Mouse (Mus musculus) cerebellum, adult 2 months (tissue): ENCODE measurements at regions not wholly inside any gene's neighbourhood (a gene's known extent, or its start where the extent isn't known, plus 50 kb on each side); places are given as distances from the start of the nearest gene placed in this dataset.

ENCODE experiments used
- DNase-seq, 2 experiments: peaks; one replicate each; pipeline ENCODE4 v3.0.0; 2021
- H3K27ac ChIP-seq: fragments of 200-500 bp; 2 replicates; pipeline ENCODE4 v1.5.1; 2012; ENCODE audit warnings: low read length, control low read depth, inconsistent platforms; ENCODE audit not compliant: insufficient read depth
- H3K27me3 ChIP-seq: fragments of 200-500 bp; 2 replicates; pipeline ENCODE4 v1.6.1; 2012; ENCODE audit warnings: inconsistent platforms, mild to moderate bottlenecking, low read length, moderate library complexity; ENCODE audit not compliant: control insufficient read depth, insufficient read depth
- H3K4me1 ChIP-seq: fragments of 200-500 bp; 2 replicates; pipeline ENCODE4 v1.6.1; 2011; ENCODE audit warnings: low read length; ENCODE audit not compliant: control insufficient read depth, insufficient read depth
- H3K4me3 ChIP-seq: fragments of 200-500 bp; replicated peaks from 2 replicates; pipeline ENCODE3; 2011; ENCODE audit warnings: mild to moderate bottlenecking, low read depth, low read length, control low read depth; ENCODE audit not compliant: insufficient read depth
- CTCF ChIP-seq: fragments of 200-500 bp; IDR thresholded peaks from 2 replicates; pipeline ENCODE4 v1.5.1; 2011; ENCODE audit warnings: low read depth, mild to moderate bottlenecking, control low read depth, low read length, moderate library complexity, borderline replicate concordance; ENCODE audit not compliant: insufficient read depth
- POLR2A ChIP-seq: fragments of 200-500 bp; IDR thresholded peaks from 2 replicates; pipeline ENCODE4 v1.6.1; 2011; ENCODE audit warnings: low read length, control low read depth, borderline replicate concordance; ENCODE audit not compliant: insufficient read depth
- WGBS: fragments of 180-500 bp; shearing (Covaris S2); methylation state at CpG from one replicate; pipeline ENCODE4 v1.1.7; 2018; 5-methylcytosine and 5-hydroxymethylcytosine counted together

GRCm38 (mm10) chr17:9759421-9759852, 89.9 kb upstream of the Pabpc6 start:
- H3K27me3 ChIP-seq, result no peaks in the 10 kb centered on the region
- peak overlapping the region; percentile 55 for H3K27ac ChIP-seq
- DNase-seq, result no peak
- WGBS, result 26% methylated on average over 7 of the region's 7 CpGs
- no peaks in the 10 kb centered on the region for H3K4me1 ChIP-seq
- H3K4me3 ChIP-seq, result no peak overlapping the region
- no peak for TF ChIP-seq POLR2A
- no peak; the same call in 1 of the 2 replicates for TF ChIP-seq CTCF

GRCm38 (mm10) chr17:9757725-9758251, 88.3 kb upstream of the Pabpc6 start:
- Histone ChIP-seq H3K4me1 (no peaks in the 10 kb centered on the region), H3K27me3 (no peaks in the 10 kb centered on the region), H3K27ac (no peak overlapping the region), H3K4me3 (no peak overlapping the region)
- DNase-seq, result no peak
- 98% methylated on average over 4 of the region's 4 CpGs for WGBS
- TF ChIP-seq POLR2A (no peak), CTCF (no peak)

GRCm38 (mm10) chr17:9756675-9757074, 87.2 kb upstream of the Pabpc6 start:
- 37% methylated on average over 12 of the region's 12 CpGs for WGBS
- Histone ChIP-seq H3K27me3 (no peaks in the 10 kb centered on the region), H3K27ac (0 out of 2 replicates have a peak overlapping the region, but pooled peaks have one; percentile 26), H3K4me3 (no peak overlapping the region), H3K4me1 (no peaks in the 10 kb centered on the region)
- no peak for TF ChIP-seq CTCF
- no peak for TF ChIP-seq POLR2A
- DNase-seq, result no peak

- DNase-seq, result peak; percentile 49 to 60
- Histone ChIP-seq H3K4me3 (no peak overlapping the region), H3K4me1 (no peaks in the 10 kb centered on the region), H3K27me3 (no peaks in the 10 kb centered on the region), H3K27ac (no peak overlapping the region)
- 54% methylated on average over 3 of the region's 3 CpGs for WGBS
- TF ChIP-seq POLR2A, result no peak
- TF ChIP-seq CTCF, result peak; percentile 61; the same call in 1 of the 2 replicates
Measured at GRCm38 (mm10) chr17:9756196-9756595, 86.7 kb upstream of the Pabpc6 start.

GRCm38 (mm10) chr17:9755576-9755975, 86.1 kb upstream of the Pabpc6 start:
- Histone ChIP-seq H3K4me1 (no peaks in the 10 kb centered on the region), H3K27me3 (no peaks in the 10 kb centered on the region), H3K4me3 (no peak overlapping the region), H3K27ac (no peak overlapping the region)
- TF ChIP-seq POLR2A, result no peak
- no peak for TF ChIP-seq CTCF
- DNase-seq, result no peak
- 71% methylated on average over 4 of the region's 4 CpGs for WGBS

- no peak overlapping the region for H3K4me3 ChIP-seq
- no peaks in the 10 kb centered on the region for H3K27me3 ChIP-seq
- TF ChIP-seq POLR2A (no peak), CTCF (no peak)
- no peak for DNase-seq
- WGBS, result 84% methylated on average over 2 of the region's 2 CpGs
- H3K4me1 ChIP-seq, result no peaks in the 10 kb centered on the region
- H3K27ac ChIP-seq, result no peak overlapping the region
Measured at GRCm38 (mm10) chr17:9754884-9755405, 85.4 kb upstream of the Pabpc6 start.

GRCm38 (mm10) chr17:9752848-9753247, 83.3 kb upstream of the Pabpc6 start:
- H3K27ac ChIP-seq, result no peak overlapping the region
- no peak for DNase-seq
- TF ChIP-seq CTCF (no peak), POLR2A (no peak)
- H3K4me1 ChIP-seq, result no peaks in the 10 kb centered on the region
- no peak overlapping the region for H3K4me3 ChIP-seq
- 79% methylated on average over 4 of the region's 4 CpGs for WGBS
- H3K27me3 ChIP-seq, result no peaks in the 10 kb centered on the region
